Mouse (Mus musculus): ENCODE data around the gene Hoxd12.

- TF ChIP-seq CTCF (conservative IDR thresholded peaks at IDR 0.05; ENCODE audit: low read length): no peak
- no peak for TF ChIP-seq POU5F1 (IDR thresholded peaks at IDR 0.05; ENCODE audit: borderline replicate concordance, low read length)
Measured at GRCm38 (mm10) chr2:74689574-74690337, 14.9 kb downstream of the Hoxd12 start.

All from E14TG2a.4 (cell line).